Mouse (Mus musculus) E14TG2a.4 (cell line): Measurements from ENCODE around the gene Prmt3.

ENCODE experiments used
- H3K27me3 ChIP-seq: 2 replicates; pipeline ENCODE4 v1.6.1; 2014; ENCODE audit warnings: low read length, control low read depth; ENCODE audit not compliant: insufficient read depth
- H3K36me3 ChIP-seq: 2 replicates; pipeline ENCODE4 v1.6.1; 2014; ENCODE audit warnings: low read length, control low read depth; ENCODE audit not compliant: insufficient read depth
- H3K4me1 ChIP-seq: replicated peaks from 2 replicates; pipeline ENCODE4 v1.6.1; 2014; ENCODE audit warnings: low read depth, low read length, control low read depth
- H3K4me3 ChIP-seq: replicated peaks from 2 replicates; pipeline ENCODE4 v1.5.1; 2014; ENCODE audit warnings: mild to moderate bottlenecking, low read length
- H3K9me3 ChIP-seq: 2 replicates; pipeline ENCODE4 v1.6.1; 2014; ENCODE audit warnings: low read length, control low read depth
- CTCF ChIP-seq: conservative IDR thresholded peaks from 2 replicates; pipeline ENCODE4 v1.5.1; 2014; ENCODE audit warnings: low read length
- NANOG ChIP-seq: IDR thresholded peaks from 2 replicates; pipeline ENCODE4 v1.6.1; 2014; ENCODE audit warnings: borderline replicate concordance, low read length, mixed read lengths
- POU5F1 ChIP-seq: IDR thresholded peaks from 2 replicates; pipeline ENCODE4 v1.6.1; 2014; ENCODE audit warnings: low read length, borderline replicate concordance

Gene Prmt3

GRCm38 (mm10) chr7:49823595-49823994 lies 45.4 kb downstream of the Prmt3 start:
- TF ChIP-seq POU5F1 (no peak), CTCF (no peak), NANOG (no peak)
- Histone ChIP-seq H3K4me3 (no peak overlapping the region), H3K36me3 (peaks cover 90% of the 10 kb centered on the region), H3K4me1 (peaks cover 8% of the 10 kb centered on the region), H3K9me3 (no peaks in the 10 kb centered on the region), H3K27me3 (no peaks in the 10 kb centered on the region)

GRCm38 (mm10) chr7:49824043-49824442 lies 45.9 kb downstream of the Prmt3 start:
- TF ChIP-seq CTCF = no peak
- TF ChIP-seq NANOG = no peak
- TF ChIP-seq POU5F1 = no peak
- no peak overlapping the region for H3K4me3 ChIP-seq

GRCm38 (mm10) chr7:49824581-49824980 lies 46.4 kb downstream of the Prmt3 start:
- no peaks in the 10 kb centered on the region for H3K27me3 ChIP-seq
- H3K4me3 ChIP-seq = no peak overlapping the region
- TF ChIP-seq NANOG = no peak
- TF ChIP-seq CTCF = no peak
- no peak for TF ChIP-seq POU5F1
- H3K36me3 ChIP-seq = peaks cover 91% of the 10 kb centered on the region
- no peaks in the 10 kb centered on the region for H3K9me3 ChIP-seq
- H3K4me1 ChIP-seq = no peaks in the 10 kb centered on the region

More at GRCm38 (mm10) chr7:49824043-49824442, 45.9 kb downstream of the Prmt3 start:
- H3K27me3 ChIP-seq = no peaks in the 10 kb centered on the region
- H3K9me3 ChIP-seq = no peaks in the 10 kb centered on the region
- peaks cover 4% of the 10 kb centered on the region; the same call in 1 of the 2 replicates for H3K4me1 ChIP-seq
- H3K36me3 ChIP-seq = peaks cover 90% of the 10 kb centered on the region

- no peak for TF ChIP-seq NANOG
- no peak overlapping the region for H3K4me3 ChIP-seq
- no peaks in the 10 kb centered on the region for H3K4me1 ChIP-seq
- no peaks in the 10 kb centered on the region for H3K9me3 ChIP-seq
- H3K27me3 ChIP-seq = no peaks in the 10 kb centered on the region
- H3K36me3 ChIP-seq = peaks cover 95% of the 10 kb centered on the region
Observed at GRCm38 (mm10) chr7:49825492-49825891, 47.3 kb downstream of the Prmt3 start.

GRCm38 (mm10) chr7:49827920-49828319 lies 49.8 kb downstream of the Prmt3 start:
- no peak for TF ChIP-seq CTCF
- TF ChIP-seq POU5F1 = no peak
- TF ChIP-seq NANOG = no peak

GRCm38 (mm10) chr7:49842366-49843282 lies 64.5 kb downstream of the Prmt3 start:
- H3K4me3 ChIP-seq = no peak overlapping the region
- TF ChIP-seq NANOG (no peak), CTCF (no peak), POU5F1 (no peak)
- H3K9me3 ChIP-seq = no peaks in the 10 kb centered on the region
- H3K4me1 ChIP-seq = no peaks in the 10 kb centered on the region
- no peaks in the 10 kb centered on the region for H3K27me3 ChIP-seq
- peaks cover 92% of the 10 kb centered on the region for H3K36me3 ChIP-seq

More at GRCm38 (mm10) chr7:49827920-49828319, 49.8 kb downstream of the Prmt3 start:
- Histone ChIP-seq H3K27me3 (no peaks in the 10 kb centered on the region), H3K9me3 (no peaks in the 10 kb centered on the region), H3K36me3 (peaks cover 94% of the 10 kb centered on the region), H3K4me1 (no peaks in the 10 kb centered on the region), H3K4me3 (no peak overlapping the region)

- no peak for TF ChIP-seq POU5F1
- TF ChIP-seq NANOG = no peak
- no peak for TF ChIP-seq CTCF
- Histone ChIP-seq H3K4me3 (no peak overlapping the region), H3K27me3 (no peaks in the 10 kb centered on the region)
Observed at GRCm38 (mm10) chr7:49843304-49843933, 65.3 kb downstream of the Prmt3 start.

GRCm38 (mm10) chr7:49847939-49848338 lies 69.8 kb downstream of the Prmt3 start:
- no peak for TF ChIP-seq CTCF
- no peak for TF ChIP-seq POU5F1
- TF ChIP-seq NANOG = no peak
- H3K4me3 ChIP-seq = no peak overlapping the region
- peaks cover 80% of the 10 kb centered on the region for H3K36me3 ChIP-seq
- H3K27me3 ChIP-seq = no peaks in the 10 kb centered on the region
- peaks cover 16% of the 10 kb centered on the region for H3K4me1 ChIP-seq
- H3K9me3 ChIP-seq = no peaks in the 10 kb centered on the region

More at GRCm38 (mm10) chr7:49843304-49843933, 65.3 kb downstream of the Prmt3 start:
- H3K36me3 ChIP-seq = peaks cover 90% of the 10 kb centered on the region
- no peaks in the 10 kb centered on the region for H3K9me3 ChIP-seq
- no peaks in the 10 kb centered on the region for H3K4me1 ChIP-seq
